Mouse (Mus musculus): ENCODE results near the gene Acly.

The Acly gene

DNA sequence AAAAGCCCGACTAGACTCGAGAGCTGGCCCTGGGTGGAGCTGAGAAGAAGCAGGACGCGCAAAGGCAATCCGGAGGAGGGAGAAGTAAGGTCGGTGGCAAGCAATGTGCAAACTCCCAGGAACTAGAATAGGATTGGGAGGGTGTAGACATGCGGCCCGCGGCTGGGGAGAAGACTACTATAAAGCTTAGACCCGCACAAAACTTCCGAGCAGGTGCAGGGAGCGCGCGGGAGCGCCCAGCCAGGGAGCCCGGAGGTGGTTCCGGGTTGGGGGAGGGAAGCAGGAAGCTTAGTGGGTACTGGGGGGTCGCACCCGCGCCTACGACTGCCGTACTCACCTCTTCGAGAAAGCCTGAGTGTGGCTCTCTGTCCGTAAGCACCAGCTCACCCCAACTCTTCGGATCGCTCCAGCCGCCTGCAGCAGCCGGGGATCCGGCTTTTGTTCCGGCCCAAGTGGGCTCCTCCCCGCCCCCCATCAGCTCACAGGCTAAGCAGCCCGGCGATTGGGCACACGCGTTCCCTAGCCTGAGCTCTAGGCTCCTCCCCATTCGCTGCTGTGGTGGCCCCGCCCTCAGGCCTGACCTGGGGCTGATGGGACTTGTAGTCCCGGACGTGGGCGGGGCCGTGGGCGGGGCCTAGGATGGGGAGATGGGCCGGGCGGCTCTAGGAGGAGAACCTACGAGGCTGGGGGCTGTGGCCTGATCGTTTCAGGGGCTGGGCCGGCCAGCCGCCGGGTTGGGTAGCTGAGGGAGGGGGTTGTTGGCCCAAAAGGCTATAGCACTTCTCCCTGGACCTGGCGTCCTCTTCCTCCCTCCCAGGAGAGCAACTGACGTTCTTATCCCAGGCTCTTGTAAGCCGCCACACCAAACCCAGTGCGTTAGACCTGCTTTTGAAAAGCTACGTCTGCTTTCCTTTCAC is at the start of gene Acly:
Acly (minus strand) TSS at position 543 of the 917 bp plus-strand sequence.
- peak; percentile 98 for DNase-seq (ENCODE audit: low read depth, low spot score)

GRCm38 (mm10) chr11:100576256-100576655 is 48.5 kb upstream of the Acly start:
- no peak for DNase-seq (ENCODE audit: low read depth, low spot score)

DNA sequence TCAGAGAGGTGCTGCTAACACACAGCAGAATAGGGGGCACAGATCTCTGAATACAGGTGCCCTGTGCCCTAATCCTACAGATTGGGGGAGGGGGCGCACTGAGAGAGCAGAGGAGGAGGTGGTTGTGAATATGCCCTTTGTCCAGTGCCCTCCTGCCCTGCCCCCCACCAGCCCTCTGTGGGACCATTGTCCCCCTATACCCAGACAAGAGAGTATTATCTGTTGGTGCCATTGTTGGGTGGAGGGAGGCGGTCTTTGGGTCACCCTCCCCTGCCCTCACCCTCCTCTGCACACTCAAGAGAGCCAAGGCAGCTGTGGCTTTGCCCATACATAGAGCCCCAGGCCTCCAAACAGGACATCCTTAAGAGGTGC is 47.7 kb upstream of the Acly start:
- peak; percentile 77 for DNase-seq (ENCODE audit: low read depth, low spot score)

- no peak for DNase-seq (ENCODE audit: low read depth, low spot score)
Measured at GRCm38 (mm10) chr11:100574708-100575483, 47.1 kb upstream of the Acly start, which contains the start of gene Cnp. Gene Cnp (plus strand): TSS chr11:100574904.

DNA sequence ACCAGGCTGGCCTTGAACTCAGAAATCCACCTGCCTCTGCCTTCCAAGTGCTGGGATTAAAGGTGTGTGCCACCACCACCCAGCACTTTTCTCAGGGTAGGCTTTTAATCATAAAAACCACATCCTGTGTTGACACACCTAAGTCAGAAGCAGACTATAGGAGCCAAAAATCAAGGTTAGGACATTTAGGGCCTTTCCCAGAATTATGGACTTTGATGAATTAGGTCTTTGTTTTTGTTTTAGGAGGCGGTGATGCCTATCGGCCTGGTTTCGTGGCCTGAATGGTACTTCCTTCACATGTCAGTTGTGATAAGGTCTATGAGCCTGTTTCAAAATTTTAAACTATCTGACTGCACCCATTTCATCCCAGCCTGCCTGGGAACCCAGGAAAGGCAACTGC is 46.4 kb upstream of the Acly start:
- DNase-seq (ENCODE audit: low read depth, low spot score) = no peak

DNA sequence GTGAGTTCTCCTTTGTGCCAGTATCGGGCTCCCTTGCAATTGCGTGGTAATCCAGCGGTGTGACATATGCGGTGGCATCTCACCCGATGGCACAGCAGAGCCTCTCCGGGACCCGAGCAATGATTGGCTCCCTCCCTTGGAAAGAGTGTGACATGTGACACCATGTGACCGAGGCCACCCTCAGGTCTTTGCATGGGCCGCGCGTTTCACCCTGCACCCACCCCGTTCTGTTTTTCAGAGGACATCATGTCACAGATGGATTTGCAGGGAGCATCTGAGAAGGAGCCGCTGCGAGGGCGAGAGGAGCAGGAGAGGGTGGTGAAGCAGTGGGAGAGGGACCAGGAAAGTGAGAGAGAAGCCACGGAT is 43.4 kb upstream of the Acly start:
- peak; percentile 63 for DNase-seq (ENCODE audit: low read depth, low spot score)

DNA sequence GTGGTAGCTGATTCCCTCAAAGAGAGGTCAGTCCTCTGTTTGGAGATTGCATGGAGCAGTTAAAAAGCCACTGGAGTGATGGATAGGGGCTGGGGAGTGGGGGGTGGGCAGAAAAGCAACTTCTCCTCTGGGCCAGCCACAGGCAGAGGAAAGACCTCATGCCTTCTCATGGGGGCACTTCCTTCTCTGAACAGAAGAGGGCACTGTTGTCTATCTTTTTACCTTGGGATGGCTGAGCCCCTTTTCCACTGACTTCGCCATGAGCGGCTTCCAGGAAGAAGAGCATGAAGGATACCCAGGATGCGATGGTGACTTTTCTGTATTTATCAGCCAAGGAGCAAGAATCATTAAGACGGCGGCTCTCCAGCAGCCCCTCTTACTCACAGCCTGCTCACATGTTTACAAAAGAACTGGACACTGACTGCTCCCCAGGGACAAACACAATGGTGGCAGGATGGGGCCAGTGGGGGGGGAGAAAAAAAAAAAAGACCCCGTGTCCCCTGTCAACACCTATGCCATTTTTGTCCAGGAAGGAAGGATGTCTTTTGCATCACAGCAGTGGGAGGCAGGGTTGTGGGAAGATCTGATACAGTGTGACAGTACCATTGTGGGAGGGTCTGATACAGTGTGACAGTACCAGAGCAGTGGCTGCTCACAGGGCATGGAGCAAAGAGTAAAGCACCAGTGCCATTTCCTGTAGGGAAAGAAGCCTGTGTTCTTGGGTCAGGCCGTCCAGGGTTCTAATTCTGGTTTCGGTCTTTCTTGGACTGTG is 42.8 kb upstream of the Acly start:
- peak; percentile 55 for DNase-seq (ENCODE audit: low read depth, low spot score)

DNA sequence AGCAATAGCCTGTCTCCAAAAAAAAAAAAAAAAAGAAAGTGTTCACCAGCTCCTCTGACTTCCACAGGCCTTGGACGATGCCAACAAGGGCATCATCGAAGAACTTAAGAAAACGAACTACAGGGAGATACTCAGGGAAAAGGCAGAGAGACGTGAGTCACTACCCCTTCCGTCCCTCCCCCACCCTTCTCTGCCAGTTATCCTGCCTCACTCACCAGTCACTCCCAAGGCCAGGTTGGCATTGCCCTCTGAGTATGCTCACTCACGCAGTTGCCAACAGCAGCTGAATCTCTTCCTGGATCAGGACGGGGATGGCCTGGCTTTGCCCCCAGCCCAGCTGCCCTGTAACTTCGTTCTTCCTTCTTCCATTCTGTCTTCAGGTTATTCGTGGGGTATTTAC is 42.0 kb upstream of the Acly start:
- no peak for DNase-seq (ENCODE audit: low read depth, low spot score)

DNA sequence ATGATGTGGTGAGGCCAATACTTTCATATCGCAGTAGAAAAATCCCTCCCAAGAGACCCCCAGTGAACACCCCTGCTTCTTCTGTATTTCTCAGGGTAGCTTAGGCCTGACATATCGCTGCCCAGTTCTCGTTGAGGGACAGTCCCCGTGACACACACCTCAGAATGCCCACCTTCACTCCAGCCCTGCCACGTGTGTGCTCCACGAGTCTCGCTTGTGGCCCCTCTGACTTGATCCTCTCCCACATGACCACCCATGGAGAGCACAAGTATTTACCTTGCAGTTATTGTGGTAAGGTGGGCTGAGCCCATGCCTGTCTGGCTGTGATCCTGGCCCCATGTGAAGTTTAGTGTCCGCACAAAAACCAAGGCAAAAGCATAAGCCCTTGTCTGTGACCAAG is 40.9 kb upstream of the Acly start:
- no peak for DNase-seq (ENCODE audit: low read depth, low spot score)

DNA sequence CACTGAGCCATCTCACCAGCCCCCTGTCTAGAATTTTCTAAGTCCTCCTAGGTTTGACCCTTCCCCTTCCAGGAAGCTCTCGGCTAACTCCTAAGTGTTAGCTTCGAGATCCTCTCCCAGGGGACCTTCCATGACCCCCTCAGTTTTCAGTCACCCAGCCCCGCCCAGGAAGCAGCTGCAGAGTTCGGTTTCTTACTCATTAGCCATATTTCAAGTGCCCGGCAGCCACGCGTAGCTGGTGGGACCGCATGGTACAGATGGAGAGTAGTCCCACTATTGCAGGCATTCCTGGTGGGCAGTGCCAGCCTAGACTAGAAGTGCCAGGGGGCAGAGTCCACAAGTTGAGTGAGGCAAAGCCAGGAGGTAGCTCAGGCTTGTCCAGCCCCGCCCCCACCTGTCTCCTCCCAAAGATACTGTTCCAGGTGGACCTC is 40.0 kb upstream of the Acly start:
- no peak for DNase-seq (ENCODE audit: low read depth, low spot score)

- no peak for DNase-seq (ENCODE audit: low read depth, low spot score)
Measured at GRCm38 (mm10) chr11:100567229-100567628, 39.4 kb upstream of the Acly start.

GRCm38 (mm10) chr11:100564703-100565102 is 36.9 kb upstream of the Acly start:
- DNase-seq (ENCODE audit: low read depth, low spot score) = no peak

DNA sequence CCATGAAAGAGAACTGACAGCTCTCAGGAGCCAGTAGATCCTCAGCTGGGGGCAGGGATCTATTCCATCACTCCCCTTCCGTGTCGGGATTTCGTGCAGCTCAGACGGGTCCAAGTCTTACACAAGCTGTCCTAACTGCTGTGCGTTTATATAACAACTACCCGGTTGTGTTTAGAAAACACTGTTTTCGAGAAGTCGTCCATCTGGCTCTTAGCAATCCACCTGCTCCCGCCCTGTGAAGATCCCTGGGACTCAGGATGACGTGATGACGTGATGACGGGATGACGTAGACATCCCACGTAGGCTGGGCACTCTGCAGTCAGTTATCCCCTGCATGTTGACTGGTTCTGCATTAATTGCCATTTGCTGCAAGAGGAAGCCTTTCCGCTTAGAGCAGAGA is 36.5 kb upstream of the Acly start:
- peak; percentile 86 for DNase-seq (ENCODE audit: low read depth, low spot score)

DNA sequence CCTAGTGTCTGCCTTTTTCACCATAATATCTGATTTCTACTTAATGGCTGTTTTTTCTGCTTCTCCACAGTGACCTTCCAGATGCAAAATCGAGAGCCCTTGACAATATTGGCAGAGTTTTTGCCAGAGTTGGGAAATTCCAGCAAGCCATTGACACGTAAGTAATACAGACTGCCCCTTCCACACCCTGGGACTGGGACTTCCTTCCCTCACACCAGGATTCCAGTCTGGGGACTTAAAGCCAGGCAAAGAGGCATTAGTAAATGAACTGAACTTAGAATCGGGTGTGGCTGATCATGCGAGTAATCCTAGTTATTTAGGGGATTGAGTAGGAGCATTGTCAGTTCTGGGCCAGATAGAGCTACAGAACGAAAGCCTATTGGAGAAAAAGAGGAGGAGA is 33.9 kb upstream of the Acly start:
- DNase-seq (ENCODE audit: low read depth, low spot score) = no peak

DNA sequence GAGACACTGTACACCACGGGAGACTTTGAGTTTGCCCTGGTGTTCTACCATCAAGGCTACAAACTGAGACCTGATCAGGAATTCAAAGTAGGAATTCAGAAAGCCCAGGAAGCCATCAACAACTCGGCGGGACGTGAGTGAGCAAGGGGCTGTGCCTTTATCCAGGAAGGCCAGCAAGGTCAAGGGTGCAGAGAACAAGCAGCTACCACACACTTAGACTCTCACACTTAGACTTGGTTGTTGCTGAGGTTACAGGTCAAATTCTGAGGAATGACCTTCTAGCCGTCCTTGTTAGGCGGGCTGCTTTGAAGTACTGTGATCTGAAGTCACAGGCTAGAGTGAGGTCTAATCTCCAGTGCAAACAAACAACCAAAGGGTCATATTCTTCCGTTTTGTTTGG is 31.7 kb upstream of the Acly start:
- DNase-seq (ENCODE audit: low read depth, low spot score) = no peak

DNA sequence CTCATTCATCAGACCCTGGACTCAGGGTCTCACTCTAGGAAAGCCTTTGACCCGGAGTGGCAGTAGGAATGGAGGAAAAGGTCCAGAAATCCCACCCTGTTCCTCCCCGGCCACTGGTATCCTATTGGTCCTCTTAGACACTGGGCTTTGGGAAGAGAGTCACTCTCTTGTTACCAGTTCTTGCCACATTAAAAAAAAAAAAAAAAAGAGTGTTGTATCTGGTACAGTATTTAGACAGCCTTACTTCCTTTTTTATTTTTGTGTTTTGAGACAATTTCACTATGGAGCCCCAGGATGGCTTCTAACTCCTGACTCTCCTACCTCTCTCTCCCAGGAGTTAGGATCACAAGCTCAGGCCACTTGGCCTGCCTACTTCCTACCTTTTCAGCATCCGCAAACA is 29.8 kb upstream of the Acly start:
- DNase-seq (ENCODE audit: low read depth, low spot score) = no peak

GRCm38 (mm10) chr11:100555583-100555982 is 27.8 kb upstream of the Acly start:
- DNase-seq (ENCODE audit: low read depth, low spot score) = peak; percentile 52

DNA sequence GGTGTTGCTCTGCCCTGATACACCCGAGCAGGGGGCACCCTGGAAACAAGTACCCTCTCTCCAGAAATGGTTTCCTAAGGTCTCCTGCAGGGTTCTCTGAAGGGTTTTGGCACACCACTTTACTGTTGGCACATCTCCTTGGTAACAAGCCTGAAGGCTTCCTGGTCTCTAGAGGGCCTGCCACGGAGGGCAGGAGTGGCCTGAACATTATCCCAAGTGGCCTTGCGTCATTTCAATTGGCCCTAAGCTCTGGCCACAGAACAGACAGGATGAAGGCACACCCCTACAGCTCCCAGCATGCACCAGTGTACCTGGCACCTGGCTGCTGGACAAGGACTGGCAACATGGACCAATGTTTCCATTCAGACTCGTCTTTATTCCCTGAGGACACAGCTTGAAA is 25.0 kb upstream of the Acly start:
- DNase-seq (ENCODE audit: low read depth, low spot score) = no peak

DNA sequence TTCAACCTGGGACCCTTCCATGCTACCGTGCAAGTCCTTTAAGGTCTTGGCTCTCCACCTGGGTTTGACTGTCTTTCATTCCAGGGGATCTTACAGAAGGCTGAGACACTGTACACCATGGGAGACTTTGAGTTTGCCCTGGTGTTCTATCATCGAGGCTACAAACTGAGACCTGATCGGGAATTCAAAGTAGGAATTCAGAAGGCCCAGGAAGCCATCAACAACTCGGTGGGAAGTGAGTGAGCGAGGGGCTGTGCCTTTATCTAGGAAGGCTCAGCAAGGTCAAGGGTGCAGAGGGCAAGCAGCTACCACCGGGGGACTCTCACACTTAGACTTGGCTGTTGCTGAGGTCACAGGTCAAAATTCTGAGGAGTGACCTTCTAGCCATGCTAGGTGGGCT is 22.3 kb upstream of the Acly start:
- DNase-seq (ENCODE audit: low read depth, low spot score) = no peak

DNA sequence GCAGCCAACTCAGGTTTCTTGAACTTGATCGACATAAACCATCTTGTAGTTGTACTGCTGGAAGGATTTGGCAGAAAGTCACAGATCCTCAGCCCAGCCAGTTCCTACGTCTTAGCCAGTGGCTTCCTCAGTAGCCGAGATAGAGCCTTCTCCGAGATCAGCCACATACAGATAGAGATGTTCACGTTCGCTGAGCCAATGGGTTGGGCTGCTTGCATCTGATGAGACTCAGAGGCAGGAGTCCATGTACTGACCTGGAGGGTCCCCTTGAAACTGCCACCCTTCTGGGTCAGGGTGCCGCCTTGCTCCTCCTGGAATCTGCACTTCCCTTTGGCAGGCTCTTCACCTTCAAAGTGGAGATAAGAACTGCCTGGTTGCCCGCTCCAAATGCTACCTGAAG is 21.7 kb upstream of the Acly start:
- DNase-seq (ENCODE audit: low read depth, low spot score) = no peak

DNA sequence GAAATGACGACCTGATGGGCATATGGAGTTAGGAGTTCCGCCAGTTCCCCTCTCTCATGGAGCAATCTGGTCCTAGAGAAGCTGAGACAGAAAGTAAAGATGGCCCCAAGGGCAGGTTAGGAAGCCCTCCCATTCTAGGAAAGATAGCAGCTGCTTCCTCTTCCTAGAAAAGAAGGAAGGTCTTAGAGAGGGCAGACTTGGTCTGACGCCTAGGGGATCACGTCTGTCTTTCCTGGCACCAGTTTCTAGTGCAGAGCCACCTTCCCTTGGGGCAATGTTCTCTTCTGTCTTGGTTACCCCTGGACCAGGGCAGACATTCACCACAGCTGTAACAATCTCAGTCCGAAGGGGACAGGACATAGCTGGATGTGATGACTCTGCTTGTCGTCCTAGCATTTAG is 20.3 kb upstream of the Acly start:
- no peak for DNase-seq (ENCODE audit: low read depth, low spot score)

- no peak for DNase-seq (ENCODE audit: low read depth, low spot score)
Measured at GRCm38 (mm10) chr11:100546955-100547354, 19.2 kb upstream of the Acly start.

Measured in telencephalon, adult 2 months (tissue).